2 mouse cellular contexts compared by ENCODE assay signal in genomic region chr14:41622535-41622934, GRCm38 (mm10).
A peak's percentile ranks its signal among the peaks of the same experiment; 100 is the strongest.
DNase-seq lines count a peak whose midpoint lies in the region.

No protein-coding gene starts in this region.

- peak; percentile 86 for DNase-seq in heart, adult 11 months
- peak; percentile 3 for DNase-seq in testis, postnatal 14 days (ENCODE audit: low spot score)
